In genomic region chr3:37420641-37421040, GRCm38 (mm10) we compare ENCODE assay signal across 8 mouse cellular contexts. TPM values are rescaled to one million over a fixed set of nuclear protein-coding genes. Genes with fewer than 3 reads are reported as not detected.
DNase-seq lines count a peak whose midpoint lies in the region; ATAC-seq and TF ChIP-seq lines count a peak whose summit lies in the region.

No protein-coding gene starts in this region.

- H3K27ac ChIP-seq in kidney, postnatal 0 days: peak overlapping the region; percentile 92
- H3K27ac ChIP-seq in ES-E14 (ENCODE audit: insufficient read depth, low read depth, low read length, poor library complexity, severe bottlenecking): 0 out of 2 replicates have a peak overlapping the region, but pooled peaks have one; percentile 14
- H3K27ac ChIP-seq in bone marrow macrophage, adult 2 months (ENCODE audit: insufficient read depth, low read depth, low read length): peak overlapping the region; percentile 95
- peak overlapping the region; percentile 93 for H3K27ac ChIP-seq in hindbrain, embryonic 10.5 days
- H3K27ac ChIP-seq in lung, postnatal 0 days (ENCODE audit: low read length): peak overlapping the region; percentile 94
- H3K27ac ChIP-seq in stomach, embryonic 15.5 days: peak overlapping the region; percentile 93

- H3K9ac ChIP-seq in kidney, postnatal 0 days (ENCODE audit: low read depth, low read length): peak overlapping the region; percentile 78
- H3K9ac ChIP-seq in ES-E14 (ENCODE audit: insufficient read depth, low read depth, low read length, poor library complexity, severe bottlenecking): peak overlapping the region; percentile 92
- H3K9ac ChIP-seq in lung, postnatal 0 days (replicated peaks; ENCODE audit: low read depth): peak overlapping the region; percentile 82
- H3K9ac ChIP-seq in stomach, embryonic 15.5 days: peak overlapping the region; percentile 59; the same call in 1 of the 2 replicates

- ATAC-seq in kidney, postnatal 0 days (replicated peaks; ENCODE audit: low FRiP score, low read depth): no peak
- ATAC-seq in lung, postnatal 0 days: no peak
- no peak for ATAC-seq in stomach, embryonic 15.5 days (ENCODE audit: insufficient read depth, low FRiP score, low read depth)

- under 1% methylated on average over 24 of the region's 24 CpGs for WGBS in kidney, postnatal 0 days
- under 1% methylated on average over 24 of the region's 24 CpGs for WGBS in hindbrain, embryonic 10.5 days
- WGBS in lung, postnatal 0 days: under 1% methylated on average over 24 of the region's 24 CpGs
- WGBS in stomach, embryonic 15.5 days: under 1% methylated on average over 24 of the region's 24 CpGs

- no peaks in the 10 kb centered on the region for H3K9me3 ChIP-seq in kidney, postnatal 0 days (replicated peaks; ENCODE audit: low read length)
- H3K9me3 ChIP-seq in ES-E14 (ENCODE audit: control insufficient read depth, insufficient read depth, low read depth, low read length): no peaks in the 10 kb centered on the region
- H3K9me3 ChIP-seq in hindbrain, embryonic 10.5 days: no peaks in the 10 kb centered on the region
- H3K9me3 ChIP-seq in lung, postnatal 0 days (ENCODE audit: low read length): no peaks in the 10 kb centered on the region
- no peaks in the 10 kb centered on the region for H3K9me3 ChIP-seq in stomach, embryonic 15.5 days

- no peak for TF ChIP-seq CTCF in kidney, postnatal 0 days (IDR thresholded peaks at IDR 0.05; ENCODE audit: low read depth)
- TF ChIP-seq CTCF in bone marrow macrophage, adult 2 months (IDR thresholded peaks at IDR 0.05; ENCODE audit: low read depth, low read length): no peak
- TF ChIP-seq CTCF in lung, postnatal 0 days (IDR thresholded peaks at IDR 0.05): no peak

- no peaks in the 10 kb centered on the region for H3K36me3 ChIP-seq in kidney, postnatal 0 days (ENCODE audit: insufficient read depth, low read length)
- H3K36me3 ChIP-seq in ES-E14 (ENCODE audit: control insufficient read depth, insufficient read depth, low read length, poor library complexity, severe bottlenecking): no peaks in the 10 kb centered on the region; the same call in 1 of the 2 replicates
- H3K36me3 ChIP-seq in hindbrain, embryonic 10.5 days: peaks cover 13% of the 10 kb centered on the region
- no peaks in the 10 kb centered on the region for H3K36me3 ChIP-seq in lung, postnatal 0 days (ENCODE audit: insufficient read depth, low read length)
- H3K36me3 ChIP-seq in stomach, embryonic 15.5 days: no peaks in the 10 kb centered on the region

- DNase-seq in kidney, postnatal 0 days (ENCODE audit: low spot score): peak; percentile 39
- no peak for DNase-seq in kidney, postnatal 14 days
- no peak for DNase-seq in ES-E14 (ENCODE audit: low read depth, low spot score)
- no peak for DNase-seq in hindbrain, embryonic 10.5 days (ENCODE audit: low spot score)
- no peak for DNase-seq in lung, postnatal 0 days (ENCODE audit: low spot score)
- no peak for DNase-seq in B cell, adult 2 months

- peak overlapping the region; percentile 74 for H3K4me3 ChIP-seq in kidney, postnatal 0 days (replicated peaks; ENCODE audit: low read depth, low read length)
- H3K4me3 ChIP-seq in ES-E14 (ENCODE audit: insufficient read depth in 1 of 2, low read depth in 1 of 2, low read length in 2 of 2, poor library complexity in 1 of 2, severe bottlenecking in 1 of 2): peak overlapping the region; percentile 90 to 92
- peak overlapping the region; percentile 95 for H3K4me3 ChIP-seq in bone marrow macrophage, adult 2 months (ENCODE audit: insufficient read depth, low read length)
- H3K4me3 ChIP-seq in hindbrain, embryonic 10.5 days: peak overlapping the region; percentile 85
- peak overlapping the region; percentile 87 for H3K4me3 ChIP-seq in lung, postnatal 0 days (ENCODE audit: low read depth, low read length)
- H3K4me3 ChIP-seq in stomach, embryonic 15.5 days (replicated peaks): peak overlapping the region; percentile 89

- peaks cover 3% of the 10 kb centered on the region; the same call in 1 of the 2 replicates for H3K4me1 ChIP-seq in kidney, postnatal 0 days (replicated peaks; ENCODE audit: insufficient read depth, low read length)
- peaks cover 0 to 3% of the 10 kb centered on the region in 2 experiments; a peak in 3 of 4 replicates for H3K4me1 ChIP-seq in ES-E14 (ENCODE audit: control insufficient read depth in 2 of 2, insufficient read depth in 2 of 2, low read length in 2 of 2, poor library complexity in 1 of 2)
- 0 out of 2 replicates have a peak, but pooled peaks cover 2% of the 10 kb centered on the region for H3K4me1 ChIP-seq in bone marrow macrophage, adult 2 months (ENCODE audit: control insufficient read depth, insufficient read depth, low read length)
- H3K4me1 ChIP-seq in hindbrain, embryonic 10.5 days (replicated peaks): peaks cover 24% of the 10 kb centered on the region
- peaks cover 2% of the 10 kb centered on the region; the same call in 1 of the 2 replicates for H3K4me1 ChIP-seq in lung, postnatal 0 days (ENCODE audit: insufficient read depth, low read depth, low read length)
- H3K4me1 ChIP-seq in stomach, embryonic 15.5 days: peaks cover 7% of the 10 kb centered on the region; the same call in 1 of the 2 replicates

- TF ChIP-seq POLR2A in bone marrow macrophage, adult 2 months (IDR thresholded peaks at IDR 0.05; ENCODE audit: borderline replicate concordance, low read depth, low read length): no peak

- in situ Hi-C loops in ES-E14 (cut with MboI; ENCODE audit: low sequenced_read_pairs in 2 of 2, unreplicated experiment in 2 of 2): no loop called here

- no peak for TF ChIP-seq EP300 in lung, postnatal 0 days (IDR thresholded peaks at IDR 0.05)

- H3K27me3 ChIP-seq in kidney, postnatal 0 days (ENCODE audit: insufficient read depth, low read length): no peaks in the 10 kb centered on the region
- no peaks in the 10 kb centered on the region for H3K27me3 ChIP-seq in hindbrain, embryonic 10.5 days (ENCODE audit: insufficient read depth, poor library complexity, severe bottlenecking)
- no peaks in the 10 kb centered on the region for H3K27me3 ChIP-seq in lung, postnatal 0 days (replicated peaks; ENCODE audit: insufficient read depth, low read length)
- no peaks in the 10 kb centered on the region for H3K27me3 ChIP-seq in stomach, embryonic 15.5 days (replicated peaks)

- H3K4me2 ChIP-seq in kidney, postnatal 0 days (ENCODE audit: low read length): peak overlapping the region; percentile 72
- H3K4me2 ChIP-seq in lung, postnatal 0 days (replicated peaks; ENCODE audit: low read depth, low read length): peak overlapping the region; percentile 87
- H3K4me2 ChIP-seq in stomach, embryonic 15.5 days: peak overlapping the region; percentile 78

TF ChIP-seq in ES-E14, 5 proteins besides CTCF, POLR2A, EP300 and RAD21:
- TF ChIP-seq MAFK (IDR thresholded peaks at IDR 0.05; ENCODE audit: insufficient read depth, low read depth, low read length) (no peak), HCFC1 (IDR thresholded peaks at IDR 0.05; ENCODE audit: borderline replicate concordance, insufficient read depth, low read length) (no peak), CHD2 (IDR thresholded peaks at IDR 0.05; ENCODE audit: low read depth, low read length) (no peak), ZNF384 (IDR thresholded peaks at IDR 0.05; ENCODE audit: low read depth, low read length) (no peak), ZC3H11A (IDR thresholded peaks at IDR 0.05; ENCODE audit: borderline replicate concordance, low read depth, low read length) (no peak)
TF ChIP-seq in ES-E14: peak in this region for 0.

RNA-seq across cellular contexts. Expression of gene Nudt6, which starts 0.6 kb away (rescaled TPM):
- polyA plus RNA-seq in kidney, postnatal 0 days (2015; fragmentation: Nextera tagmentation; extraction: Ambion mirVana): 13.3 and 18.2 TPM in 2 replicates
- total RNA-seq in ES-E14 (2012; rRNA removed): 3.0 and 4.0 TPM in 2 replicates
- 9.1 and 10.8 TPM in 2 replicates for polyA plus RNA-seq in bone marrow macrophage, adult 2 months (2012; ENCODE audit: insufficient read depth, insufficient read length, missing spikeins)
- 3.4 and 4.9 TPM in 2 replicates for polyA plus RNA-seq in hindbrain, embryonic 10.5 days (2016; fragmentation: Nextera tagmentation; extraction: Ambion mirVana)
- 7.3 and 8.8 TPM in 2 replicates for polyA plus RNA-seq in lung, postnatal 0 days (2015; fragmentation: Nextera tagmentation; extraction: Ambion mirVana)
- 8.3 and 8.6 TPM in 2 replicates for polyA plus RNA-seq in stomach, embryonic 15.5 days (2015; fragmentation: Nextera tagmentation; extraction: Ambion mirVana)

RNA-seq across cellular contexts. Expression of gene Spata5, which starts 0.9 kb away (rescaled TPM):
- 39.5 and 44.8 TPM in 2 replicates for polyA plus RNA-seq in kidney, postnatal 0 days (2015; fragmentation: Nextera tagmentation; extraction: Ambion mirVana)
- 41.8 and 54.3 TPM in 2 replicates for total RNA-seq in ES-E14 (2012; rRNA removed)
- 4.8 and 6.6 TPM in 2 replicates for polyA plus RNA-seq in bone marrow macrophage, adult 2 months (2012; ENCODE audit: insufficient read depth, insufficient read length, missing spikeins)
- polyA plus RNA-seq in hindbrain, embryonic 10.5 days (2016; fragmentation: Nextera tagmentation; extraction: Ambion mirVana): 43.4 and 44.1 TPM in 2 replicates
- polyA plus RNA-seq in lung, postnatal 0 days (2015; fragmentation: Nextera tagmentation; extraction: Ambion mirVana): 13.1 and 17.2 TPM in 2 replicates
- 28.7 and 29.0 TPM in 2 replicates for polyA plus RNA-seq in stomach, embryonic 15.5 days (2015; fragmentation: Nextera tagmentation; extraction: Ambion mirVana)

Comparison
In these comparisons a context has a peak if more than half of its experiments do, and no peak if none do; other contexts are left out.
1. H3K27ac ChIP-seq: peak in every context shown above with its lines; median percentile 95 in bone marrow macrophage, adult 2 months; 94 in lung, postnatal 0 days; 93 in hindbrain, embryonic 10.5 days; 93 in stomach, embryonic 15.5 days; 92 in kidney, postnatal 0 days; 14 in ES-E14.